Mouse (Mus musculus): ENCODE results near the gene Henmt1. TPM values are rescaled to one million over a fixed set of nuclear protein-coding genes. Genes with fewer than 3 reads are reported as not detected.

Henmt1 gene
- polyA plus RNA-seq, 1 experiment from 2014 or later = 0.45 TPM

DNA sequence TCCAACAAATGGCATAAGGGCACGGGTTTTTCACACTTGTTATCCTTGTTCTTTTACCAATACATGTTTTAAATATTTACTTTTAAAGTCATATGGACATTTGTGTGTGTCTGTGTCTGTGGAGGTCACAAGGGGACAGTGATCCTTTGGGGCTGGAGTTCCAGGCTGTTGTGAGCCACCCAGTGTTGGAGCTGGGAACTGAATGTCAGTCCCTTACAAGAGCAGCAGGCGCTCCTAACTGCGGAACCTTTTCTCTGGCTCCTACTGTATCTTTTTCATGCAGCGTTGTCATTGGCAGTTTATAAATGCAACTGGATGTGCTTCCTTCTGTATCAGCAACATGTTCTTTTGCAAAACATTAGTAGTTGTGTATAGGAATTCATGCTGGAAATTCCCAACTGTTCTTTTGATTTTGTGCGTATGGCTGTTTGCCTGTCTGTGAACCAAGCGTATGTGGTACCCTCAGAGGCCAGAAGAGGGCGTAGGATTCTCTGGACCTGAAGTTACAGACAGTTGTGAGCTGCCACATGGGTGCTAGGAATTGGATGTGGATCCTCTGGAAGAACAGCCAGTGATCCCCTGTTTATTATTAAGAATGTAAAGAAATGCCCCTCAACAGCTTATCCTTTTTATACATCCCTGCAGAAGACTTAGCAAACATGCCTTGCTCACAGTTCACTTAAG lies 24.8 kb downstream of the Henmt1 start:
- Histone ChIP-seq H3K9ac (replicated peaks; ENCODE audit: low read length) (no peak overlapping the region), H3K4me2 (replicated peaks; ENCODE audit: low read depth, low read length) (no peak overlapping the region), H3K27me3 (ENCODE audit: insufficient read depth, low read length) (no peaks in the 10 kb centered on the region), H3K36me3 (ENCODE audit: insufficient read depth, low read length) (no peaks in the 10 kb centered on the region), H3K4me1 (ENCODE audit: insufficient read depth, low read length) (0 out of 2 replicates have a peak, but pooled peaks cover 4% of the 10 kb centered on the region), H3K27ac (ENCODE audit: low read length) (no peak overlapping the region), H3K9me3 (ENCODE audit: low read length) (no peaks in the 10 kb centered on the region), H3K4me3 (ENCODE audit: low read length) (no peak overlapping the region)
- ATAC-seq (ENCODE audit: low FRiP score, low TSS enrichment) = no peak
- WGBS = 77% methylated on average over 7 of the region's 7 CpGs

DNA sequence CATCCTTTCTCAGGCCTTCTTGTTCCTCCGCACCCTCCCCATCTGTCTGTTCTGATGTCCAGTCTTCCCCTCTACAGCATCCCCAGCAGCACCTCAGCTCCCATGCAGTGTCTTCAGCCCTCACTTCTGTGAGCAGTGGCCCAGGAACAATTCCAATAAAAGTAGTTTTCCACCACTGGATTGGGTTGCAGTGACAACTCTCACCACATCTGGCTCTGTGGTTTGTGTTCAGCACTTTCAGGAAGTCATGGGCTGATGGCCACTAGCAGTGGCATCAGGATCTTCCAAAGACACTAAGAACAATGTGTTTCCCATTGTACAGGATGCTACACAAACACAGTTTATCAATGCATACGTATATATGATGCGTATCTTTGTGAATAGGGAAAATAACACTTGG lies 26.4 kb downstream of the Henmt1 start:
- no peak for ATAC-seq (ENCODE audit: low FRiP score, low TSS enrichment)
- no peaks in the 10 kb centered on the region for H3K9me3 ChIP-seq (ENCODE audit: low read length)
- H3K4me2 ChIP-seq (replicated peaks; ENCODE audit: low read depth, low read length) = no peak overlapping the region
- no peak overlapping the region for H3K4me3 ChIP-seq (ENCODE audit: low read length)
- H3K27me3 ChIP-seq (ENCODE audit: insufficient read depth, low read length) = no peaks in the 10 kb centered on the region
- H3K27ac ChIP-seq (ENCODE audit: low read length) = no peak overlapping the region
- no peak overlapping the region for H3K9ac ChIP-seq (replicated peaks; ENCODE audit: low read length)
- H3K4me1 ChIP-seq (ENCODE audit: insufficient read depth, low read length) = 0 out of 2 replicates have a peak, but pooled peaks cover 4% of the 10 kb centered on the region
- no peaks in the 10 kb centered on the region for H3K36me3 ChIP-seq (ENCODE audit: insufficient read depth, low read length)
- WGBS = 95% methylated on average over 3 of the region's 3 CpGs

DNA sequence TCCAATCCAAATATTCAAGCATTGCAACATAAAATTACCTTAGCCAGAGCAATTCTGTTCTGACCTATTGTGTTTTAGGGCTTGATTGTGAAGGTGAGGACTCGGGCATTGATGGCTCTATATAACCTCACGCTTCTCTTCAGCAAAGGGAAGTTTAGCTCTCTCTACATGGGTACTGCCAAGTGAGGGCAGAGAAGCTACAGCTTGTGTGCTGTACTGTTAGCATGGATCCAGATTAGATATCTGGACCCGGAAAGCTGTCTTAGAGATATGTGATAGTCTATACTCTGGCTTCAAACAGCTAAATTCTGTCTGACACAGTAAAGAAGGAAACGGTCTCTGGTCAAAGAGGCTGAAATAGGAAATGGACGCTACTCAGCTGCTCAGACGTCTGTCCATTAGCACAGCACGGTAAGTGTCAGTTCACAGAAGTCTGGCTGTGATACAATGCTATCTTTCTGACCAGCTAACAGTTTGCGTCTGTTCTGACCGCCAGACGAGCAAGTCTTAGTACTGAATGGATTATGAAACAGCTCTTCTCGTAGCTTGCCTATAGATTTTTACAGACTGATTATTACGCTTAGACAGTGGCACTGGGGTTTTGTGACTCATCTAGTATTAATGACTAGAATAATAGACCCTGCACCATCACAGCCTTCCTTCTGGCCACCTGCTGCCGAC lies 34.4 kb downstream of the Henmt1 start:
- no peaks in the 10 kb centered on the region for H3K9me3 ChIP-seq (ENCODE audit: low read length)
- H3K4me1 ChIP-seq (ENCODE audit: insufficient read depth, low read length) = no peaks in the 10 kb centered on the region
- H3K27me3 ChIP-seq (ENCODE audit: insufficient read depth, low read length) = no peaks in the 10 kb centered on the region
- no peak overlapping the region for H3K27ac ChIP-seq (ENCODE audit: low read length)
- WGBS = 82% methylated on average over 13 of the region's 13 CpGs
- no peak for ATAC-seq (ENCODE audit: low FRiP score, low TSS enrichment)
- no peak overlapping the region for H3K4me2 ChIP-seq (replicated peaks; ENCODE audit: low read depth, low read length)
- H3K4me3 ChIP-seq (ENCODE audit: low read length) = no peak overlapping the region
- H3K36me3 ChIP-seq (ENCODE audit: insufficient read depth, low read length) = peaks cover 16% of the 10 kb centered on the region; the same call in 1 of the 2 replicates
- no peak overlapping the region for H3K9ac ChIP-seq (replicated peaks; ENCODE audit: low read length)

DNA sequence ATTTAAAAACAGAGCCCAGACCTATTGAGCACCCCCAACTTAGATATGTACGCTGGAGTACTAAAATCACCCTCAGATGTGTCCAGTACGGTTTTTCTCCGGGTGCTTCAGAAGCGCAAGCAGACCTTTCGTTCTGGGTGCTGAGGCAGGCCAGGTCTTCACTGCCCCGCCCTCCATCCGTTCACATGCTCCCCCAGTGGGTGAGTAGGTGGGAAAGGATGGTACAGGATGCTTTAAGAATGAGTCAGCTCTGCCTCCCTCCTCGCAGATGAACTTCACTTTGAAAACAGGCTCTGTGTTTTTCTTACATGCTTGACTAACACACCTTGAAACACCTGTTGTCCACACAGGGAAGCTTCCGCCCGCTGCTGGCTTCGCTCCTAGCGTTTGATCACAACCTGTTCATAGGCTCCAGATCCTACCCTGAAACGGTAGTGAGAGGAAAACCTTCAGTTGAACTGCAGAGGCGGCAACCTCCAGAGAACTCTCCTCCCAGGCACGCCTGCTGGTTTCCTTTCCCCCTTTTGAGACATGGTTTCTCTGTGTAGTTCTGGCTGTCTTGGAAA lies 35.3 kb downstream of the Henmt1 start:
- ATAC-seq (ENCODE audit: low FRiP score, low TSS enrichment) = peak; percentile 54; the same call in 1 of the 2 replicates
- H3K4me2 ChIP-seq (replicated peaks; ENCODE audit: low read depth, low read length) = no peak overlapping the region
- peaks cover 25% of the 10 kb centered on the region for H3K36me3 ChIP-seq (ENCODE audit: insufficient read depth, low read length)
- H3K27me3 ChIP-seq (ENCODE audit: insufficient read depth, low read length) = no peaks in the 10 kb centered on the region
- H3K9me3 ChIP-seq (ENCODE audit: low read length) = no peaks in the 10 kb centered on the region
- no peak overlapping the region for H3K9ac ChIP-seq (replicated peaks; ENCODE audit: low read length)
- H3K27ac ChIP-seq (ENCODE audit: low read length) = no peak overlapping the region
- H3K4me1 ChIP-seq (ENCODE audit: insufficient read depth, low read length) = no peaks in the 10 kb centered on the region
- WGBS = 60% methylated on average over 15 of the region's 15 CpGs
- no peak overlapping the region for H3K4me3 ChIP-seq (ENCODE audit: low read length)

DNA sequence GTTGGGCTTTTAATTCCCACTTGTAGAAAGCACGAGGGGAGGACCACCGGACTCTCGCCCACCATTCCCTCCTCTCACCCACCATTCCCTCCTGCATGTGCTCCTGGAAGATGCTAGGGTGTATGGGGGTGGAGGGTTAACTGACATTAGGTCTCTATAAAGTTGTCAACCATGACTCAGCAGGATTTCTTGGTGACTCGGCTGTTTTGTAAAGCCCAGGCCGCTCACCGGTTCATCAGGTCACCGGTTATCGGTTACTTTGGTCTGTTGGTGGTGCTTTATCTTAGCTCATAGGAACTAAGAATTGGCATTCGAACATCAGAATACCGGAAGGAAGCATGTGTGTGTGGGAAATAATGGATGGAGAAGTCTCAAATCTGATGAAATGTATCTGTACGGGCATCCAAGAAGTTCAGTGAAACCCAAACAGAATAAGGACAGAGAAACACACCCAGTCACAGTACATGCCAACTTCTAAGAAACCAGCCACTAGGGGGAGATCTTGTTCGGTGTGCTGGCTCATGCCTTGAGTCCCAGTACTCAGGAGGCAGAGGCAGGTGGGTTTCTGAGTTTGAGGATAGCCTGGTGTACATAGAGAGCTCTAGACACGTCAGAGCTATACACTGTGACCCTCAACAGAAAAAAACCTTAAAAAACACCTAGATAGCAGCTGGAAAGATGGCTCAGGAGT lies 37.8 kb downstream of the Henmt1 start:
- Histone ChIP-seq H3K27me3 (ENCODE audit: insufficient read depth, low read length) (no peaks in the 10 kb centered on the region), H3K36me3 (ENCODE audit: insufficient read depth, low read length) (peaks cover 33% of the 10 kb centered on the region), H3K9me3 (ENCODE audit: low read length) (no peaks in the 10 kb centered on the region), H3K4me2 (replicated peaks; ENCODE audit: low read depth, low read length) (no peak overlapping the region), H3K9ac (replicated peaks; ENCODE audit: low read length) (no peak overlapping the region), H3K4me3 (ENCODE audit: low read length) (no peak overlapping the region), H3K27ac (ENCODE audit: low read length) (no peak overlapping the region), H3K4me1 (ENCODE audit: insufficient read depth, low read length) (no peaks in the 10 kb centered on the region)
- no peak for ATAC-seq (ENCODE audit: low FRiP score, low TSS enrichment)
- 96% methylated on average over 13 of the region's 13 CpGs for WGBS

DNA sequence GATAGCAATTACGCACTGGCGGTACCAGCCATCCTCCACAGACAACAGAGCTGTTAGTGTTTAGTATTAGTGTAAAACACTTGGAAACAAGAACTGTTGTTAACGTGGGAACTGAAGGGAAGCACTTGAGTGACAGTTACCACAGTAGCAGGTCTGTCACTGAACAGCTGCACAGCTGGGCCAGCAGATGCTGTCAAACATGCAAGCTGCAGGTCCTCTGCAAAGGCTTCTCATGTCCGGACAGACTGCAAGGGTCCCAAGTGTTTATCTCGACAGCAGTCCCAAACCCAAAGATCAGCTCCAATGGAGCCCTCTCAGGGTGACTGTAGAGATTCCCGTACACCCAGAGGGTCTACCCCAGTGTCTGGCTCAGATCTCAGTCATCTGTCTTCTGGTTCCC lies 42.3 kb downstream of the Henmt1 start:
- H3K4me3 ChIP-seq (ENCODE audit: low read length) = no peak overlapping the region
- H3K9ac ChIP-seq (replicated peaks; ENCODE audit: low read length) = no peak overlapping the region
- H3K4me2 ChIP-seq (replicated peaks; ENCODE audit: low read depth, low read length) = no peak overlapping the region
- no peaks in the 10 kb centered on the region for H3K9me3 ChIP-seq (ENCODE audit: low read length)
- H3K36me3 ChIP-seq (ENCODE audit: insufficient read depth, low read length) = peaks cover 35% of the 10 kb centered on the region
- H3K4me1 ChIP-seq (ENCODE audit: insufficient read depth, low read length) = no peaks in the 10 kb centered on the region
- H3K27ac ChIP-seq (ENCODE audit: low read length) = no peak overlapping the region
- 84% methylated on average over 6 of the region's 6 CpGs for WGBS
- no peaks in the 10 kb centered on the region for H3K27me3 ChIP-seq (ENCODE audit: insufficient read depth, low read length)
- ATAC-seq (ENCODE audit: low FRiP score, low TSS enrichment) = no peak

DNA sequence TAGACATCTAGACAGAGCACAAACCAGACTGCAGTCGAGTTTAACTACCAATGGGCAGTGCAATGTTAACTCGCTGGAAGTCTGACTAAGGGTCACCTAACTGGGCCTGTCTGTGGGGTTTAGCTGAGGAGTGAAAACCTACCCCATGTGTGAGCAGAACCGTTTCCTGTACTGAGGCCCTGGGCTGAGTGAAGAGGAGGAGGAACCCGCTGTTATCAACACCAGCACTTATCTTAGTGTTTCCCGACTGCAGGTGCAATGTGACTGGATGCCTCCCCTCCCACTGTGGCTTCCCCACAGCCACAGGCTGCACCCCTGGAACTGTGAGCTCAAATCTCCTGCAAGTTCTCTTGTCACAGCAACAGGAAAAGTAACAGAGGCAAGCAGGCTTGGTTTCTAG lies 44.3 kb downstream of the Henmt1 start:
- H3K27ac ChIP-seq (ENCODE audit: low read length) = no peak overlapping the region
- 71% methylated on average over 5 of the region's 5 CpGs for WGBS
- H3K4me3 ChIP-seq (ENCODE audit: low read length) = no peak overlapping the region
- H3K27me3 ChIP-seq (ENCODE audit: insufficient read depth, low read length) = no peaks in the 10 kb centered on the region
- ATAC-seq (ENCODE audit: low FRiP score, low TSS enrichment) = no peak
- H3K9ac ChIP-seq (replicated peaks; ENCODE audit: low read length) = no peak overlapping the region
- peaks cover 22% of the 10 kb centered on the region for H3K36me3 ChIP-seq (ENCODE audit: insufficient read depth, low read length)
- no peaks in the 10 kb centered on the region for H3K4me1 ChIP-seq (ENCODE audit: insufficient read depth, low read length)
- no peak overlapping the region for H3K4me2 ChIP-seq (replicated peaks; ENCODE audit: low read depth, low read length)
- no peaks in the 10 kb centered on the region for H3K9me3 ChIP-seq (ENCODE audit: low read length)

DNA sequence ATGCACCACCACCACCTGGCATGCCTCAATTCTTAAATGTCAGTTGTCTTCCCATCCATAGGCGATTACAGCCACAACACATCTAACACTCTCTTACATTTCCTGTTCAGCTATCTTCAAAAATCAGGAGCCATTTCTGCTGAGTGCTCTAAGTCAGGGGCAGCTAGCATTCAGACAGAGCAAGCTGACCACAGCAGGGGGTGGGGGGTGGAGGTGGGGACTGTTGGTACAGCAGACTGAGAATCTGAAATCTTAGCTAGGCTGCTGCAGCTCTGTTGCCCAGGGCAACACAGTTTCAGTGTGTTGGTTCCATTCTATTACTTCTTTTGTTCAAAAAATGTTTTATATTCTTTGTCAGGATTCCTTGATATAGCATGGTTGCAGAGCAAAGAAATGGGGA lies 46.9 kb downstream of the Henmt1 start:
- Histone ChIP-seq H3K4me3 (ENCODE audit: low read length) (no peak overlapping the region), H3K4me1 (ENCODE audit: insufficient read depth, low read length) (no peaks in the 10 kb centered on the region), H3K36me3 (ENCODE audit: insufficient read depth, low read length) (peaks cover 8% of the 10 kb centered on the region; the same call in 1 of the 2 replicates), H3K4me2 (replicated peaks; ENCODE audit: low read depth, low read length) (no peak overlapping the region), H3K9ac (replicated peaks; ENCODE audit: low read length) (no peak overlapping the region), H3K27ac (ENCODE audit: low read length) (no peak overlapping the region), H3K27me3 (ENCODE audit: insufficient read depth, low read length) (no peaks in the 10 kb centered on the region), H3K9me3 (ENCODE audit: low read length) (no peaks in the 10 kb centered on the region)
- 65% methylated on average over 1 of the region's 1 CpGs for WGBS
- ATAC-seq (ENCODE audit: low FRiP score, low TSS enrichment) = no peak

DNA sequence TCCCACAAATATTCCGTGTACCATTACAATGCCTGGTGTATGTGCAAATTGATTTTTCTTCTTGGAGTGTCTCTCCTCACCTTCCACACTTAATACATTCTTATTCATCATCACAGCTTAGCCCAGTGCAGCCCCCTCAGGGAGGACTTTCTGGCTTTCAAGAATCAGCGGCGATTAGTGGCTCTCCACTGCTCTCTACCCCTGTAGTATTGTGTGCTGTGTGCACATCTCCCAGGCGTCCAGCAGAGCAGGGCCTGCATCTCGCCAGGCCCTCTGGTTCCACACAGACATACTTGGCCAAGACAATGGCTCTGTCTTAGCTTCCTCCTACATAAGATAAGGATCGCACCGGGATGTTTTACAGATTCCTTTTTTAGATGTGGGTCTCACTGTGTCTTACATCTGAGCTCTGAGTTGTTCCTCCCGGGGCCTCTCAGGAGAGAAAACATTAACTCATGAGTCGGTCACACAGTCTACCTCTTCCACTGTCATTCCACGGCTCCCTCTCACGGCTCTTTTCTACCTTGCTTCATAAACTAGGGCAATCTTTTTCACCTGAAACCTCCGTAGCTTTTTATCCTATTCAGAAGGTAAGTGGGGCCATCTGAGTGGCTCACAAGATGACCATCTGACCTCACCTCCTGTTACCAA lies 47.5 kb downstream of the Henmt1 start:
- Histone ChIP-seq H3K36me3 (ENCODE audit: insufficient read depth, low read length) (peaks cover 8% of the 10 kb centered on the region; the same call in 1 of the 2 replicates), H3K9ac (replicated peaks; ENCODE audit: low read length) (no peak overlapping the region), H3K4me1 (ENCODE audit: insufficient read depth, low read length) (no peaks in the 10 kb centered on the region), H3K27ac (ENCODE audit: low read length) (no peak overlapping the region), H3K27me3 (ENCODE audit: insufficient read depth, low read length) (no peaks in the 10 kb centered on the region), H3K9me3 (ENCODE audit: low read length) (no peaks in the 10 kb centered on the region), H3K4me3 (ENCODE audit: low read length) (no peak overlapping the region), H3K4me2 (replicated peaks; ENCODE audit: low read depth, low read length) (no peak overlapping the region)
- WGBS = 81% methylated on average over 12 of the region's 12 CpGs
- ATAC-seq (ENCODE audit: low FRiP score, low TSS enrichment) = no peak

Measured in kidney, embryonic 16.5 days (tissue).